Mouse (Mus musculus): ENCODE data around the gene 4933405L10Rik.

GRCm38 (mm10) chr8:105732186-105732585 lies 24.7 kb downstream of the 4933405L10Rik start:
- no peak for TF ChIP-seq EP300 (IDR thresholded peaks at IDR 0.05; ENCODE audit: low read length)
- TF ChIP-seq TCF12 (IDR thresholded peaks at IDR 0.05; ENCODE audit: low read depth, low read length): no peak
- TF ChIP-seq RCOR1 (conservative IDR thresholded peaks at IDR 0.05; ENCODE audit: low read depth, low read length): no peak
- no peak for TF ChIP-seq ZKSCAN1 (IDR thresholded peaks at IDR 0.05; ENCODE audit: borderline replicate concordance, low read depth, low read length)

All from CH12.LX (cell line).